Mouse (Mus musculus) heart, embryonic 11.5 days (tissue): ENCODE data around the gene Senp7. TPM values are rescaled to one million over a fixed set of nuclear protein-coding genes. Genes with fewer than 3 reads are reported as not detected.
"Not testable (repeated sequence)": the region's sequence is repeated elsewhere in the genome, so short reads cannot be mapped to it uniquely, and the experiment has no call there.

Experiments
- ATAC-seq: fragments of 200-750 bp; cut with Nextera tagmentation; replicated peaks from 2 replicates; pipeline ENCODE4 v1.8.0; 2017; ENCODE audit warnings: moderate library complexity; ENCODE audit not compliant: insufficient number of reproducible peaks, low FRiP score, low TSS enrichment
- H3K27ac ChIP-seq: fragments of 300-500 bp; sonication (generic); 2 replicates; pipeline ENCODE4 v1.5.1; 2014; ENCODE audit warnings: mild to moderate bottlenecking, low read depth, low read length
- H3K27me3 ChIP-seq: fragments of 300-500 bp; sonication (generic); 2 replicates; pipeline ENCODE4 v1.6.1; 2014; ENCODE audit warnings: mild to moderate bottlenecking, low read length, mixed read lengths; ENCODE audit not compliant: control insufficient read depth, insufficient read depth
- H3K36me3 ChIP-seq: fragments of 300-500 bp; sonication (generic); 2 replicates; pipeline ENCODE4 v1.6.1; 2014; ENCODE audit warnings: mild to moderate bottlenecking, low read length, moderate library complexity, mixed read lengths; ENCODE audit not compliant: control insufficient read depth, insufficient read depth
- H3K4me1 ChIP-seq: fragments of 300-500 bp; sonication (generic); 2 replicates; pipeline ENCODE4 v1.6.1; 2014; ENCODE audit warnings: low read length; ENCODE audit not compliant: control insufficient read depth, insufficient read depth
- H3K4me2 ChIP-seq: fragments of 300-500 bp; sonication (generic); 2 replicates; pipeline ENCODE4 v1.6.1; 2014; ENCODE audit warnings: mild to moderate bottlenecking, moderate library complexity
- H3K4me3 ChIP-seq: fragments of 300-500 bp; sonication (generic); 2 replicates; pipeline ENCODE4 v1.5.1; 2014; ENCODE audit warnings: low read depth, low read length
- H3K9ac ChIP-seq: fragments of 300-500 bp; sonication (generic); 2 replicates; pipeline ENCODE4 v1.6.1; 2014; ENCODE audit warnings: mild to moderate bottlenecking, low read depth, low read length, moderate library complexity
- H3K9me3 ChIP-seq: fragments of 300-500 bp; sonication (generic); replicated peaks from 2 replicates; pipeline ENCODE4 v1.6.1; 2016; ENCODE audit warnings: low read length; ENCODE audit not compliant: control insufficient read depth
- WGBS: fragments of 180-500 bp; shearing (Covaris S2); extraction: QIAGEN DNeasy Blood & Tissue Kit; methylation state at CpG from one replicate; pipeline ENCODE4 v1.1.7; 2014; ENCODE audit not compliant: insufficient replicate concordance; 5-methylcytosine and 5-hydroxymethylcytosine counted together
- polyA plus RNA-seq: library from polyadenylated mRNA; unstranded; fragments of >200 nt; fragmentation: Nextera tagmentation; extraction: Ambion mirVana; gene quantifications from 2 replicates; pipeline ENCODE4 v1.2.1, GENCODE M21; 2014

The Senp7 gene
- polyA plus RNA-seq: 24.6 and 24.8 TPM in 2 replicates

DNA sequence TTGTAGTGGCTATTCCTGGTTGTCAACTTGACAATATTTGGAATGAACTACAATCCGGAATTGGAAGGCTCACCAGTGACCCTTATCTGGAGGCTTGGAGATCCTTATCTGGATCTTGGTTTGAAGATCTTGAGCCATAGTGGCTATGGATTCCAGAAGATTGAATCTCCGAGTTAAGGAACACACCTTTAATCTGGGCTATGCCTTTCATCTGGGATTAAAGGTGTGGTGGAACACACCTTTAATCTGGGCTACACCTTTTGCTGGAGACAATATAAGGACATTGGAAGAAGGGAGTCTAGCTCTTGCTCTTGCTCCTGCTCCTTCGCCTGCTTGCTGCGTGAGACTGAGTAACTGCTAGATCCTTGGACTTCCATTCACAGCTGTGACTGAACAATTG lies at the start of gene Senp7:
Senp7 (plus strand) TSS at position 301 of the 400 bp plus-strand sequence.
- H3K9ac ChIP-seq, H3K4me1 ChIP-seq, ATAC-seq, H3K36me3 ChIP-seq, H3K4me2 ChIP-seq, H3K27ac ChIP-seq, H3K4me3 ChIP-seq, H3K27me3 ChIP-seq, H3K9me3 ChIP-seq: not testable (repeated sequence)
- WGBS: no CpG with 5 or more reads among the region's 4 CpGs

DNA sequence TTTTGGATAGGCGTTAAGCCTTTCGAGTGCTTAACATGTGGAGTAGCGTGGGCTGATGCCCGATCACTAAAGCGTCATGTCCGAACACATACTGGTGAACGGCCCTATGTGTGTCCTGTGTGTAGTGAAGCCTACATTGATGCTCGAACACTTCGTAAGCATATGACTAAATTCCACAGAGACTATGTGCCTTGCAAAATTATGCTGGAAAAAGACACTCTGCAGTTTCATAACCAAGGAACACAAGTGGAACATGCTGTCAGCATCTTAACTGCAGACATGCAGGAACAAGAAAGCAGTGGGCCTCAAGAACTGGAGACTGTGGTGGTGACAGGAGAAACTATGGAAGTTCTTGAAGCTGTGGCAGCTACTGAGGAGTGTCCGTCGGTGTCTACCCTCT lies 41.3 kb upstream of the Senp7 start:
- Histone ChIP-seq H3K9ac (no peak overlapping the region), H3K27ac (no peak overlapping the region), H3K9me3 (no peaks in the 10 kb centered on the region), H3K36me3 (peaks cover 14% of the 10 kb centered on the region; the same call in 1 of the 2 replicates), H3K4me3 (no peak overlapping the region), H3K4me2 (no peak overlapping the region), H3K27me3 (no peaks in the 10 kb centered on the region), H3K4me1 (no peaks in the 10 kb centered on the region)
- WGBS: 90% methylated on average over 11 of the region's 11 CpGs
- ATAC-seq: no peak

DNA sequence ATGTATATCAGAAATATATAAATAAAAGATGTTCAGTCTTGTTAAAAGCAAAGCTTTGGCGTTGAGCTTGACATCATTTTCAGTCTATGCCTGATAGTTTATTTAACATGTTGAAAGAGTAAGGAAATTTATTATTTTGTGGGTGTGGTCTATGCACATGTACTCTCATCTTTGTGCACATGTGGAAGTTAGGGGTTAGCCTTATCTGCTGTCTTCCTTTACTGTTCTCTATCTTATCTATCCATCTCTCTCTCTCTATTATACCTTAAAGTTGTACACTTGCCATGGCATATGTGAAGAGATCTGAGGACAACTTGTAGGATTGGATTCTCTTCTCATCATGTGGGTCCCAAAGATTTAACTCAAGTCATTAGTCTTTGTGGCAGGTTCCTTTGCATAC lies 39.3 kb upstream of the Senp7 start:
- ATAC-seq: no peak
- peaks cover 11% of the 10 kb centered on the region; the same call in 1 of the 2 replicates for H3K36me3 ChIP-seq
- 94% methylated on average over 1 of the region's 1 CpGs for WGBS

DNA sequence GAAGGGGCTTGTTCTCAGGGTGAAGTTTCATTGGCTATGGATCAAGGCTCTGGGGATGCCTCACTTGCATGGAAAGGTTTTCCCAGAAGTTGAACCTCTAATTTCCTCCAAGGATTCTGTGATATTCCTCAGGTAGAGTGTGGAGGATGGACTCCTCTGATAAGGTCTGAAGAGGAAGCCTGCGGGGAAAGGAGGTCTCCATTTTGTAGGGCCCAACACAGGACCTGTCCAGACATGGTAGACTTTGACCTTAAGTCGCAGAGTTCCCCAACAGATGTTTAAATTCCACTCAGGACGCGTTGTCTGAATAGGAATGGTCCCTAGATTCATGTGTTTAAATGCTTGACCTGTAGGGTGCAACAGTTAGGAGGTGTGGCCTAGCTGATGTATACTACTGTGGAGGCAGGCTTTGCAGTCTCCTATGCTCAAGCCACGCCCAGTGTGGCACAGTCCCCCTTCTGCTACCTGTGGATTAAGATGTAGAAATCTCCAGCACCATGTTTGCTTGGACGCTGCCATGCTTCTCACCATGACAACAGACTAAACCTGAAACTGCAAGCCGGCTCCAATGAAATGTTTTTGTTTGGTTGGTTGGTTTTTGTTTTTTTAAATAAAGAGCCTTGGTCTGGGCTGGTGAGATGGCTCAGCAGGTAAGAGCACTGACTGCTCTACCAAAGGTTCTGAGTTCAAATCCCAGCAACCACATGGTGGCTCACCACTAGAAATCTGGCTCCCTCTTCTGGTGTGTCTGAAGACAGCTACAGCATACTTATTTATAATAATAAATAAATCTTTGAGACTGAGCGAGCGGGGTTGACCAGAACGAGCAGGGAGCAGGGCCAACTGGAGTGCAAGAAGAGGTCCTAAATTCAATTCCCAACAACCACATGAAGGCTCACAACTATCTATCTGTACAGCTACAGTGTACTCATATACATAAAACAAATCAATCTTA lies 35.1 kb upstream of the Senp7 start:
- Histone ChIP-seq H3K4me2 (no peak overlapping the region), H3K9ac (no peak overlapping the region), H3K36me3 (peaks cover 14% of the 10 kb centered on the region), H3K27ac (no peak overlapping the region), H3K4me1 (no peaks in the 10 kb centered on the region), H3K27me3 (no peaks in the 10 kb centered on the region), H3K4me3 (no peak overlapping the region), H3K9me3 (no peaks in the 10 kb centered on the region)
- ATAC-seq: no peak
- 88% methylated on average over 10 of the region's 10 CpGs for WGBS

More for the DNA sequence above, 39.3 kb upstream of the Senp7 start:
- Histone ChIP-seq H3K4me3 (no peak overlapping the region), H3K4me1 (no peaks in the 10 kb centered on the region), H3K9me3 (no peaks in the 10 kb centered on the region), H3K9ac (no peak overlapping the region), H3K27me3 (no peaks in the 10 kb centered on the region), H3K4me2 (no peak overlapping the region), H3K27ac (no peak overlapping the region)

DNA sequence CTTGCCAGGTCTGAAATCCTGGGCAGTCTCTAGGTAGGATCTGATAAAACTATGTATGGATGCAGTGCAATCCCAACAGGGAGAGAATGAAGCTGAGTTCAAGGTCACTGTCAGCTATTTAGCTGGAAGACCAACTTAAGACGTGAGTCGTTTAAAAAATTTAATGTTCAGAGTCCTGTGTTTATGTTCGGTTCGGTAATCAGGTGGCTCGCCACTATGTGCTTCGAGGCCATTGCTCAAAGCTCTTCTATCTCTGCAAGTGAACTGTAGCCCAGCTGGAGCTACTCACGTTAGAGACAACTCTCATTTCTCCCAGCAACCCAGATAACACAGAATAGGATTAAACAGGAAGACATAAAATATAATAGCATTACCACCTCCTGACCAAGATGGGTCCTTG lies 34.1 kb upstream of the Senp7 start:
- Histone ChIP-seq H3K4me3 (no peak overlapping the region), H3K27me3 (no peaks in the 10 kb centered on the region), H3K9ac (no peak overlapping the region), H3K4me1 (no peaks in the 10 kb centered on the region), H3K9me3 (no peaks in the 10 kb centered on the region), H3K27ac (no peak overlapping the region), H3K4me2 (no peak overlapping the region), H3K36me3 (peaks cover 23% of the 10 kb centered on the region)
- 82% methylated on average over 7 of the region's 7 CpGs for WGBS
- no peak for ATAC-seq

DNA sequence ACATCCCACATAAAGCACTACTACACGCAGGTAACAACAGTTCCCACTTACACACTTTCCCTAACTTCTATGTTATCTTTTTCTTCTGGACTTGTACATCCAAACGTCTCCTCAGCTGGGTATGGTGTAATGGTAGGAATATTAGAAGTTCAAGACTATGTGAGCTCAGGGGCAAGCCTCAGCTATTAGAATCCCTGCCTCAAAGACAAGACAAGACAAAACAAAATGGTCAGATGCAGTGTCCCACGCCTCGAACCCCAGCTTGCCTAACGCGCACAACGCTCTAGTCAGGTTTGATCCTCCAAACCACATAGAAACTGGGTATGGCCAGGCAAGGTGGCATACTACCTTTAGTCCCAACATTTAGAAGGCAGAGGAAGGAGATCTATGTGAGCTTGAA lies 28.5 kb upstream of the Senp7 start:
- H3K4me1 ChIP-seq: no peaks in the 10 kb centered on the region
- 96% methylated on average over 7 of the region's 7 CpGs for WGBS
- peaks cover 36% of the 10 kb centered on the region for H3K36me3 ChIP-seq
- H3K27me3 ChIP-seq: no peaks in the 10 kb centered on the region
- H3K9me3 ChIP-seq: no peaks in the 10 kb centered on the region
- no peak overlapping the region for H3K27ac ChIP-seq
- H3K4me2 ChIP-seq: no peak overlapping the region
- no peak for ATAC-seq
- H3K4me3 ChIP-seq: no peak overlapping the region
- no peak overlapping the region for H3K9ac ChIP-seq

DNA sequence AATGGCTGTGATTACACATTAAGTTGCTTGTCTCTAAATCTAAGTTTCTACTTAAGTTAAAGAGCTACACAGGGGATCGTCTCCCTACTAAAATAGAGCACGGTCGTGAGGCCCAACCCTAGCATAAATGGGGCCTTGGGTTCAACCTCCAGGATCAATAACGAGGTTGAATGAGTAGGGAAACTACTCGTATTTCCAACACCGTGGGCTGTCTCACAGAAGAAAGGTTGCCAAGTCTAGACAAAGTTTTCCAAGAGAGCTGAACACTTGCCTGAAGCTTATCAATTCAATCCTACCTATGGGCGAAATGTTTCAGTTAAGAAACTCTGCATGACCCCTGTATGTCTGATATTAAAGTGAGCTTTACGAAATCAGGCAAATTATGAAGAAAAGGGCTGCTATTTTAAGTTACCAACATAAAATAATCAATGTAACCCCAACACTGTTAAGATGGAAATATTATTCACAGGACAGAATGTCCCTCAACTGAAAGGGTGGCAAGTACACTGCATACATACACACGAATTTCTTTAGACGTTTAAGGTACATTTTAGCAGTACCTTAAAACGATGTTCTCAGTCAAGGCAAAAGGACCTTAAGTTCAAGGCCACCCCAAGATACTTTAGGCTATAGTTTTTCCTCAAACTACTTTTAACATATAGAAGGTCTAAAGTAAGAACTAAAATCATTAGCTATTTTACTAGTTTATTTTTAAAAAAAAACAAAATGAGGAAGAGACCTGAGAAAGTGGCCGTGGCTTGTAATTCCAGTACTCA lies 20.1 kb upstream of the Senp7 start:
- no peak for ATAC-seq
- WGBS: 43% methylated on average over 12 of the region's 12 CpGs
- H3K27ac ChIP-seq: no peak overlapping the region

DNA sequence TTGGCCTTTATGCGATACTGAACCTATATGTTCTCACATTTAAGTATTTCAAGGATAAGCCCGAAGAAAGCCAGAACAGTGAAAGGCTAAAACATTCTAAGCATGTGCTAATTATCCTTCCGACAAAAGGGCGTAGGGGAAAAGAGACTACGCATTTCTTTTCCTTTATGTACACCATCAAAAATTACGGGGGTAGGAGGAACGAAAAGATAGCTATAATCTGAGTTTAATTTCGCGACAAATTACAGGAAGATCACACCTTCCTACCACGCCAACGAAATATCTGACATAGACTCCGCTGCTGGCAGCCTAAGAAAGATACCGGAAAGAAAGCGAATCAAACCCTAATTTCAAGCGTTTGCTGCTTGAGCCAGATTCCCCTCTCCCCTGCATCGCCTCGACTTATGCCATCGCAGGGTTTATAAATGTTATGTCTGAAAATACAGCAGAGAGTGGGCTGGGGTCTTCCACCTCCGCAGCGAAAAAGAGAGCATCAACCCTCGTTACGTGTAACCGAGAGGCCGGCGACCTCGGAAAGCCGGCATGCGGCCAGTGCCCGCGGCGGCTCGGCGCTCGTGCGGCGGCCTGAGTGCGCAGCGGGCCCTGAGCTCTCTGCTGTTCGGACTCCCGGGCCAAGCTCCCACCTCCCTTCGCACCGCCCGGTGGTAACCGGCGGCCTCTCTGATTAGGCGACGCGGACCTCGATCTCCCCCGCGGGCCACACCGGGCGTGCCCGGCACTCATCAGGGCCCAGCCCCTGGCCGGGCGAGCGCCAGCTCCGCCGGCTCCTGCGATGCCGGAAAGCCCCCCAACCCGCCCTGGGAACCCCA lies 19.2 kb upstream of the Senp7 start:
- ATAC-seq: peak; percentile 88
- Histone ChIP-seq H3K9me3 (no peaks in the 10 kb centered on the region), H3K27ac (peak overlapping the region; percentile 89), H3K4me3 (peak overlapping the region; percentile 95), H3K27me3 (no peaks in the 10 kb centered on the region), H3K9ac (peak overlapping the region; percentile 99), H3K4me2 (peak overlapping the region; percentile 80), H3K36me3 (peaks cover 12% of the 10 kb centered on the region; the same call in 1 of the 2 replicates), H3K4me1 (peaks cover 16% of the 10 kb centered on the region)
- under 1% methylated on average over 60 of the region's 62 CpGs for WGBS

More for the DNA sequence above, 20.1 kb upstream of the Senp7 start:
- Histone ChIP-seq H3K4me3 (peak overlapping the region; percentile 95), H3K9ac (peak overlapping the region; percentile 99), H3K36me3 (peaks cover 12% of the 10 kb centered on the region; the same call in 1 of the 2 replicates), H3K9me3 (no peaks in the 10 kb centered on the region), H3K4me1 (peaks cover 16% of the 10 kb centered on the region), H3K4me2 (peak overlapping the region; percentile 80), H3K27me3 (no peaks in the 10 kb centered on the region)
